Comparison of ENCODE assay signal across 8 mouse cellular contexts in the genomic region with DNA sequence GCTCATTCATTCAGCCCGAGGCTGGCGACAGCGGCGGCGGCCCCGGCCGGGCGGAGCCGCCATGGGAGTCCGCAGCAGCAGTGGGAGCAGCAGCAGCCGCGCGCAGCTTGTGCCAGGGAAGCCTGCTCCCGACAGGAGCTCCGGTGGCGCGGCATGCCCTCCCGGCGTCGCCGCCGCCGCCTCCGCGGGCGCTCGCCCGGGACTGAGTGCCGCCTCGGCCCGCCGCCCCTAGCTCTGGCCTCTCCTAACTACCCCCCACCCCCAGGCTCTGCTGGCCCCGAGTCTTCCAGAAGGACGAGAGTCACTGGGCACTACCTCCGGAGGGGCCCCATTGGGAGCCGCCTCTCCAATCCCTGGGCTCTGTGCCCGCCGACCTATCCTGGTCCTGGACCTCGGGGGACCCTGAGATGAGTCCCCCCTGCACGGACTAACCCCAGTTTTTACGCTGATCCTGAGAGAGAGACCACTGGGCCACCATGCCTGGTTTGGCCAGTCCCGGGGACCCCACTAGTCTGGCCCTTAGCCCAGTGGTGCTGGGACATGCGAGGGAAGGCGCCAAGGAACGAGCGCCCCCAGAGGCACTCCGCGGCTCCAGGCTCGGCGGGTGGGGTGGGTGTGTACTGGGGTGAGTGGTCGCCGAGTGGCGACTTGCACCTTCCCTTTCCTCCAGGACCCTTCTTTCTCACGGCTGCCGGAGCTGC.
DNase-seq lines count a peak whose midpoint lies in the region; ATAC-seq and TF ChIP-seq lines count a peak whose summit lies in the region.

No protein-coding gene starts in this region.

- intact Hi-C loops in heart, adult 2 months (cut with DNase I), result no loop called here
- intact Hi-C loops in heart, postnatal 25 days (cut with DNase I), result no loop called here

- H3K79me2 ChIP-seq in heart, adult 2 months (replicated peaks; ENCODE audit: control insufficient read depth, insufficient read depth, low read length), result no peaks in the 10 kb centered on the region

- no peak for TF ChIP-seq EP300 in heart, adult 2 months (IDR thresholded peaks at IDR 0.05; ENCODE audit: insufficient read depth, low read depth, low read length)

- ATAC-seq in forebrain, embryonic 14.5 days, result peak; percentile 84
- ATAC-seq in intestine, embryonic 16.5 days, result peak; percentile 44; the same call in 1 of the 2 replicates
- ATAC-seq in limb, embryonic 14.5 days (ENCODE audit: low FRiP score, low read depth), result no peak; the same call in 1 of the 2 replicates

- H3K9ac ChIP-seq in heart, adult 2 months (ENCODE audit: low read depth, low read length), result no peak overlapping the region
- peak overlapping the region; percentile 68 for H3K9ac ChIP-seq in forebrain, embryonic 14.5 days (ENCODE audit: low read length)
- peak overlapping the region; percentile 40 for H3K9ac ChIP-seq in intestine, embryonic 16.5 days (ENCODE audit: low read depth, low read length)
- peak overlapping the region; percentile 38; the same call in 1 of the 2 replicates for H3K9ac ChIP-seq in limb, embryonic 14.5 days (ENCODE audit: low read depth, low read length, severe bottlenecking)

- H3K4me1 ChIP-seq in heart, adult 2 months (ENCODE audit: control insufficient read depth, insufficient read depth, low read length), result no peaks in the 10 kb centered on the region
- H3K4me1 ChIP-seq in forebrain, embryonic 14.5 days (ENCODE audit: control insufficient read depth, insufficient read depth, low read length), result peaks cover 7% of the 10 kb centered on the region; the same call in 1 of the 2 replicates
- H3K4me1 ChIP-seq in intestine, embryonic 16.5 days (ENCODE audit: control insufficient read depth, insufficient read depth, low read length), result peaks cover 20% of the 10 kb centered on the region
- peaks cover 13% of the 10 kb centered on the region for H3K4me1 ChIP-seq in limb, embryonic 14.5 days (ENCODE audit: control insufficient read depth, insufficient read depth, low read length)

- peak; percentile 30; the same call in 1 of the 2 replicates for TF ChIP-seq CTCF in heart, adult 2 months (IDR thresholded peaks at IDR 0.05)

- H3K36me3 ChIP-seq in heart, adult 2 months (ENCODE audit: control insufficient read depth, insufficient read depth, low read length), result no peaks in the 10 kb centered on the region
- no peaks in the 10 kb centered on the region for H3K36me3 ChIP-seq in forebrain, embryonic 14.5 days (ENCODE audit: control insufficient read depth, insufficient read depth, low read length)
- no peaks in the 10 kb centered on the region for H3K36me3 ChIP-seq in intestine, embryonic 16.5 days (ENCODE audit: control insufficient read depth, insufficient read depth, low read length)
- H3K36me3 ChIP-seq in limb, embryonic 14.5 days (ENCODE audit: control insufficient read depth, insufficient read depth, low read length), result no peaks in the 10 kb centered on the region

- under 1% methylated on average over 55 of the region's 55 CpGs for WGBS in heart, adult 2 months
- WGBS in forebrain, embryonic 14.5 days, result under 1% methylated on average over 47 of the region's 55 CpGs
- under 1% methylated on average over 55 of the region's 55 CpGs for WGBS in intestine, embryonic 16.5 days
- 1% methylated on average over 29 of the region's 55 CpGs for WGBS in limb, embryonic 14.5 days

- H3K4me3 ChIP-seq in heart, adult 2 months, result no peak overlapping the region
- H3K4me3 ChIP-seq in forebrain, embryonic 14.5 days (ENCODE audit: low read depth, low read length), result peak overlapping the region; percentile 53
- H3K4me3 ChIP-seq in intestine, embryonic 16.5 days (ENCODE audit: low read length), result peak overlapping the region; percentile 53
- peak overlapping the region; percentile 44 for H3K4me3 ChIP-seq in limb, embryonic 14.5 days (replicated peaks; ENCODE audit: low read length)

- TF ChIP-seq POLR2A in heart, adult 2 months (IDR thresholded peaks at IDR 0.05; ENCODE audit: insufficient read depth, low read depth, low read length), result no peak
- no peak for TF ChIP-seq POLR2A in limb, embryonic 14.5 days (IDR thresholded peaks at IDR 0.05; ENCODE audit: borderline replicate concordance, extremely low read depth, insufficient read depth, insufficient read length)

- no peaks in the 10 kb centered on the region for H3K9me3 ChIP-seq in forebrain, embryonic 14.5 days (replicated peaks; ENCODE audit: control insufficient read depth, low read length)
- no peaks in the 10 kb centered on the region for H3K9me3 ChIP-seq in intestine, embryonic 16.5 days (ENCODE audit: control insufficient read depth, low read length)
- H3K9me3 ChIP-seq in limb, embryonic 14.5 days (ENCODE audit: control insufficient read depth, low read length), result no peaks in the 10 kb centered on the region

- H3K27me3 ChIP-seq in heart, adult 2 months (ENCODE audit: control insufficient read depth, insufficient read depth, low read length), result peaks cover 15% of the 10 kb centered on the region
- H3K27me3 ChIP-seq in forebrain, embryonic 14.5 days (replicated peaks; ENCODE audit: control insufficient read depth, insufficient read depth, low read length), result peaks cover 9% of the 10 kb centered on the region
- H3K27me3 ChIP-seq in intestine, embryonic 16.5 days (replicated peaks; ENCODE audit: control insufficient read depth, insufficient read depth, low read length), result peaks cover 54% of the 10 kb centered on the region
- H3K27me3 ChIP-seq in limb, embryonic 14.5 days (ENCODE audit: control insufficient read depth, insufficient read depth, low read length), result peaks cover 72% of the 10 kb centered on the region

- DNase-seq in heart, adult 2 months, result peak; percentile 5 to 25
- no peak for DNase-seq in heart, postnatal 25 days (ENCODE audit: low spot score)
- DNase-seq in cerebellum, adult 11-12 months, result peak; percentile 47
- DNase-seq in forebrain, embryonic 14.5 days (ENCODE audit: low spot score), result peak; percentile 81
- DNase-seq in limb, embryonic 14.5 days (ENCODE audit: low spot score), result no peak
- DNase-seq in retina, postnatal 1 day, result peak; percentile 72
- DNase-seq in natural killer cell, adult 2 months (ENCODE audit: low spot score in 2 of 2), result no peak

- peak overlapping the region; percentile 97 for H3K4me2 ChIP-seq in forebrain, embryonic 14.5 days (ENCODE audit: low read length)
- peak overlapping the region; percentile 91 for H3K4me2 ChIP-seq in intestine, embryonic 16.5 days (ENCODE audit: low read depth, low read length)
- H3K4me2 ChIP-seq in limb, embryonic 14.5 days (replicated peaks; ENCODE audit: low read depth, low read length, severe bottlenecking), result peak overlapping the region; percentile 94

- no peak overlapping the region for H3K27ac ChIP-seq in heart, adult 2 months
- H3K27ac ChIP-seq in forebrain, embryonic 14.5 days (ENCODE audit: low read depth, low read length), result peak overlapping the region; percentile 55
- H3K27ac ChIP-seq in intestine, embryonic 16.5 days (ENCODE audit: low read length), result no peak overlapping the region
- no peak overlapping the region for H3K27ac ChIP-seq in limb, embryonic 14.5 days (replicated peaks; ENCODE audit: low read depth, low read length)

Comparison
In these comparisons a context has a peak if more than half of its experiments do, and no peak if none do; other contexts are left out.
1. DNase-seq: peak in heart, adult 2 months (2 of 2), cerebellum, adult 11-12 months (single experiment), forebrain, embryonic 14.5 days (single experiment) and retina, postnatal 1 day (single experiment); none in heart, postnatal 25 days (single experiment), limb, embryonic 14.5 days (single experiment) and natural killer cell, adult 2 months (0 of 2).
2. Peak in every context shown above with its lines, with median percentiles within 50 percentile points of each other: H3K4me2 ChIP-seq.